Mouse (Mus musculus) layer of hippocampus, adult 9-11 months (tissue): ENCODE data around the gene Kdelr1.
A peak's percentile ranks its signal among the peaks of the same experiment; 100 is the strongest.

ENCODE experiments used
- DNase-seq: peaks from one replicate; pipeline ENCODE4 v3.0.0; 2022

The Kdelr1 gene

GRCm38 (mm10) chr7:45872624-45873023 lies at the start of gene Kdelr1:
Kdelr1 (plus strand) TSS chr7:45872772.
- peak; percentile 88 for DNase-seq

- no peak for DNase-seq
Measured at GRCm38 (mm10) chr7:45824598-45824997, 48.0 kb upstream of the Kdelr1 start, which contains the start of gene Kcnj14. Kcnj14 (minus strand) TSS chr7:45824782.

GRCm38 (mm10) chr7:45826631-45827030 lies 45.9 kb upstream of the Kdelr1 start:
- no peak for DNase-seq

GRCm38 (mm10) chr7:45830427-45831127 lies 42.0 kb upstream of the Kdelr1 start, which contains the start of gene Grwd1:
Grwd1 (minus strand) TSS chr7:45830944.
- DNase-seq = peak; percentile 86

- no peak for DNase-seq
Measured at GRCm38 (mm10) chr7:45831128-45831525, 41.4 kb upstream of the Kdelr1 start.

- no peak for DNase-seq
Measured at GRCm38 (mm10) chr7:45832428-45832827, 40.1 kb upstream of the Kdelr1 start.

GRCm38 (mm10) chr7:45833148-45833790 lies 39.3 kb upstream of the Kdelr1 start:
- no peak for DNase-seq

GRCm38 (mm10) chr7:45833924-45834323 lies 38.6 kb upstream of the Kdelr1 start:
- DNase-seq = no peak

GRCm38 (mm10) chr7:45842950-45843744 lies 29.4 kb upstream of the Kdelr1 start:
- DNase-seq = no peak

GRCm38 (mm10) chr7:45848447-45849027 lies 24.0 kb upstream of the Kdelr1 start:
- DNase-seq = no peak

- DNase-seq = no peak
Measured at GRCm38 (mm10) chr7:45850661-45851060, 21.9 kb upstream of the Kdelr1 start.

- no peak for DNase-seq
Measured at GRCm38 (mm10) chr7:45853089-45853488, 19.5 kb upstream of the Kdelr1 start.

GRCm38 (mm10) chr7:45856950-45857901 lies 15.3 kb upstream of the Kdelr1 start:
- no peak for DNase-seq

GRCm38 (mm10) chr7:45859008-45859407 lies 13.6 kb upstream of the Kdelr1 start:
- no peak for DNase-seq

GRCm38 (mm10) chr7:45862804-45863203 lies 9.8 kb upstream of the Kdelr1 start:
- no peak for DNase-seq

- DNase-seq = no peak
Measured at GRCm38 (mm10) chr7:45864435-45864834, 8.1 kb upstream of the Kdelr1 start.

- peak; percentile 89 for DNase-seq
Measured at GRCm38 (mm10) chr7:45865925-45866910, 6.4 kb upstream of the Kdelr1 start.

- no peak for DNase-seq
Measured at GRCm38 (mm10) chr7:45867871-45868270, 4.7 kb upstream of the Kdelr1 start.

GRCm38 (mm10) chr7:45869107-45869670 lies 3.4 kb upstream of the Kdelr1 start:
- no peak for DNase-seq

- no peak for DNase-seq
Measured at GRCm38 (mm10) chr7:45869787-45870186, 2.8 kb upstream of the Kdelr1 start.
